Mouse (Mus musculus): ENCODE results near the gene Anapc2. TPM values are rescaled to one million over a fixed set of nuclear protein-coding genes. Genes with fewer than 3 reads are reported as not detected.

The Anapc2 gene
- total RNA-seq, 1 experiment from 2014 or later: 53.1 TPM

GRCm38 (mm10) chr2:25333569-25333968 is 61.3 kb downstream of the Anapc2 start:
- no peak for ATAC-seq (replicated peaks; ENCODE audit: low read depth, poor library complexity, severe bottlenecking)

Other genes with a start within 250 kb of the Anapc2 start
- 9.6 and 15.2 TPM in 2 replicates for gene Nsmf, start 218.1 kb upstream of the Anapc2 start, total RNA-seq (2017)
- gene Entpd8, start 192.2 kb upstream of the Anapc2 start, total RNA-seq (2017): not detected in 2 replicates
- gene Noxa1, start 177.3 kb upstream of the Anapc2 start, total RNA-seq (2017): 0.09 TPM in 1 of 2 replicates, not detected in the other
- 0.39 and 2.2 TPM in 2 replicates for gene Nrarp, start 91.7 kb upstream of the Anapc2 start, total RNA-seq (2017)
- gene Tor4a, start 75.6 kb upstream of the Anapc2 start, total RNA-seq (2017): 15.7 and 18.1 TPM in 2 replicates
- gene Nelfb, start 61.0 kb upstream of the Anapc2 start, total RNA-seq (2017): 28.8 and 47.4 TPM in 2 replicates
- not detected in 2 replicates for gene Stpg3, start 57.8 kb upstream of the Anapc2 start, total RNA-seq (2017)
- not detected in 2 replicates for gene Fam166a, start 53.7 kb upstream of the Anapc2 start, total RNA-seq (2017)
- 486 and 513 TPM in 2 replicates for gene Tubb4b, start 47.8 kb upstream of the Anapc2 start, total RNA-seq (2017)
- gene Slc34a3, start 38.1 kb upstream of the Anapc2 start, total RNA-seq (2017): not detected in 2 replicates
- not detected in 2 replicates for gene Rnf224, start 35.7 kb upstream of the Anapc2 start, total RNA-seq (2017)
- gene Rnf208, start 30.2 kb upstream of the Anapc2 start, total RNA-seq (2017): 0.37 and 0.82 TPM in 2 replicates
- not detected in 2 replicates for gene Cysrt1, start 30.0 kb upstream of the Anapc2 start, total RNA-seq (2017)
- gene AL732309.1, start 25.6 kb upstream of the Anapc2 start, total RNA-seq (2017): 0.50 and 0.87 TPM in 2 replicates
- gene Tmem203, start 17.0 kb upstream of the Anapc2 start, total RNA-seq (2017): 11.3 and 13.0 TPM in 2 replicates
- 12.4 and 17.0 TPM in 2 replicates for gene Tprn, start 9.9 kb upstream of the Anapc2 start, total RNA-seq (2017)
- 65.1 and 73.3 TPM in 2 replicates for gene Ssna1, start within 50 bp of the Anapc2 start, total RNA-seq (2017)
- not detected in 2 replicates for gene Tmem210, start 15.7 kb downstream of the Anapc2 start, total RNA-seq (2017)
- not detected in 2 replicates for gene Lrrc26, start 17.4 kb downstream of the Anapc2 start, total RNA-seq (2017)
- gene Grin1, start 46.7 kb downstream of the Anapc2 start, total RNA-seq (2017): not detected in 2 replicates
- 40.8 and 41.3 TPM in 2 replicates for gene Man1b1, start 59.9 kb downstream of the Anapc2 start, total RNA-seq (2017)
- 13.3 and 19.2 TPM in 2 replicates for gene Dpp7, start 83.9 kb downstream of the Anapc2 start, total RNA-seq (2017)
- 8.5 and 8.9 TPM in 2 replicates for gene Uap1l1, start 93.2 kb downstream of the Anapc2 start, total RNA-seq (2017)
- gene Sapcd2, start 99.8 kb downstream of the Anapc2 start, total RNA-seq (2017): 15.1 and 17.4 TPM in 2 replicates
- not detected in 2 replicates for gene Entpd2, start 123.4 kb downstream of the Anapc2 start, total RNA-seq (2017)
- 0.64 TPM in 1 of 2 replicates, not detected in the other for gene Npdc1, start 126.9 kb downstream of the Anapc2 start, total RNA-seq (2017)
- gene Fut7, start 150.8 kb downstream of the Anapc2 start, total RNA-seq (2017): 23.5 and 27.8 TPM in 2 replicates
- 31.5 and 49.9 TPM in 2 replicates for gene Abca2, start 156.2 kb downstream of the Anapc2 start, total RNA-seq (2017)
- not detected in 2 replicates for gene Clic3, start 184.4 kb downstream of the Anapc2 start, total RNA-seq (2017)
- gene Paxx, start 188.6 kb downstream of the Anapc2 start, total RNA-seq (2017): 19.8 and 29.1 TPM in 2 replicates
- 4.1 TPM in 1 of 2 replicates, not detected in the other for gene Ptgds, start 197.6 kb downstream of the Anapc2 start, total RNA-seq (2017)
- not detected in 2 replicates for gene Lcn12, start 221.4 kb downstream of the Anapc2 start, total RNA-seq (2017)
- 16.6 and 21.4 TPM in 2 replicates for gene Fbxw5, start 228.3 kb downstream of the Anapc2 start, total RNA-seq (2017)
- 0.19 and 2.7 TPM in 2 replicates for gene C8g, start 229.2 kb downstream of the Anapc2 start, total RNA-seq (2017)